In the genomic region with DNA sequence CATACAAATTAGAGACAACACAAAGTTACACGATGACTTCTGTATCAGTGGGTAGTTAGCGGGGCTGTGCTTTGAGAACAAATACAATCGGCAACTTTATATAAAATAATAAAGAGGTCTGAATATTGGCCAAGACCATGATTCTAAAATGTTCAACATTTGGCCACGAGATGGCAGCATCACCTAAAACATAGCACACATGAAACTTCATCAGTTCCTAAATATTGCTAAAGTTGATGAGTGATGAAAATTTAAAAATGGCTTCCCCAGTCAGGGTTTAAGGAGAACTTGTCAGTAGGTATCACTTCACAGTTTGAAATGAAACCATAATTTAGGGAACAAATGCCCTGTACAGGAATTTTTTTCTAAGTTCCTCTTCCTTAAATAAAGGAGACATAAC, we compare ENCODE assay signal across 9 mouse cellular contexts.
DNase-seq lines count a peak whose midpoint lies in the region; ATAC-seq and TF ChIP-seq lines count a peak whose summit lies in the region.
"Had no signal": no experiment of that assay in that cellular context is flagged by ENCODE, and none has a peak within 500 bp of the region (broad histone marks: within the 10 kb centered on the region; RNA-seq: fewer than 3 reads in every experiment).

No protein-coding gene starts in this region.

- no peaks in the 10 kb centered on the region for H3K9me3 ChIP-seq in intestine, postnatal 0 days (ENCODE audit: control insufficient read depth)
- H3K9me3 ChIP-seq in intestine, embryonic 15.5 days = no peaks in the 10 kb centered on the region
- H3K9me3 ChIP-seq: liver, embryonic 13.5 days had no signal

- DNase-seq in Muller cell, postnatal 12 days (ENCODE audit: inconsistent ontology term) = peak; percentile 47
- peak; percentile 77 to 79 for DNase-seq in cerebellum, postnatal 14 days
- DNase-seq in gastrocnemius, postnatal 10 days = peak; percentile 44
- peak; percentile 55 to 77 for DNase-seq in layer of hippocampus, postnatal 14 days (ENCODE audit: low spot score in 2 of 2)
- peak; percentile 67 for DNase-seq in mesoderm, embryonic 11.5 days (ENCODE audit: low read depth, low spot score)
- DNase-seq in thymus, postnatal 14 days = peak; percentile 33
- DNase-seq: liver, embryonic 13.5 days had no signal

- peak; percentile 71 for TF ChIP-seq CTCF in intestine, postnatal 0 days (IDR thresholded peaks at IDR 0.05; ENCODE audit: low read depth)

- H3K4me1 ChIP-seq in intestine, postnatal 0 days (replicated peaks; ENCODE audit: control insufficient read depth, insufficient read depth, low read length) = no peaks in the 10 kb centered on the region
- no peaks in the 10 kb centered on the region for H3K4me1 ChIP-seq in intestine, embryonic 15.5 days (replicated peaks)
- H3K4me1 ChIP-seq: liver, embryonic 13.5 days had no signal

- H3K4me2 ChIP-seq in intestine, postnatal 0 days (replicated peaks; ENCODE audit: low read depth) = no peak overlapping the region
- H3K4me2 ChIP-seq in intestine, embryonic 15.5 days (replicated peaks) = no peak overlapping the region
- H3K4me2 ChIP-seq: liver, embryonic 13.5 days had no signal

- 26% methylated on average over 4 of the region's 4 CpGs for WGBS in intestine, postnatal 0 days
- 34% methylated on average over 4 of the region's 4 CpGs for WGBS in intestine, embryonic 15.5 days

- no peak overlapping the region for H3K9ac ChIP-seq in intestine, postnatal 0 days (ENCODE audit: low read depth, low read length)
- H3K9ac ChIP-seq in intestine, embryonic 15.5 days = no peak overlapping the region
- H3K9ac ChIP-seq: liver, embryonic 13.5 days had no signal

- no peak for ATAC-seq in intestine, postnatal 0 days
- ATAC-seq in intestine, embryonic 15.5 days = no peak

- H3K36me3 ChIP-seq in intestine, postnatal 0 days (ENCODE audit: control insufficient read depth, insufficient read depth) = no peaks in the 10 kb centered on the region
- no peaks in the 10 kb centered on the region for H3K36me3 ChIP-seq in intestine, embryonic 15.5 days
- H3K36me3 ChIP-seq: liver, embryonic 13.5 days had no signal

- no peak overlapping the region for H3K4me3 ChIP-seq in intestine, postnatal 0 days (ENCODE audit: low read depth, low read length)
- no peak overlapping the region for H3K4me3 ChIP-seq in intestine, embryonic 15.5 days (replicated peaks)
- H3K4me3 ChIP-seq: liver, embryonic 13.5 days had no signal

- no peak overlapping the region for H3K27ac ChIP-seq in intestine, postnatal 0 days (ENCODE audit: low read depth, low read length)
- H3K27ac ChIP-seq in intestine, embryonic 15.5 days = no peak overlapping the region
- H3K27ac ChIP-seq: liver, embryonic 13.5 days had no signal

- no peaks in the 10 kb centered on the region for H3K27me3 ChIP-seq in intestine, postnatal 0 days (replicated peaks; ENCODE audit: control insufficient read depth, insufficient read depth, low read length)
- H3K27me3 ChIP-seq in intestine, embryonic 15.5 days (replicated peaks) = no peaks in the 10 kb centered on the region
- H3K27me3 ChIP-seq: liver, embryonic 13.5 days had no signal
